Mouse (Mus musculus) midbrain, embryonic 11.5 days (tissue): ENCODE results near the gene Ddx20. TPM values are rescaled to one million over a fixed set of nuclear protein-coding genes. Genes with fewer than 3 reads are reported as not detected.

Experiments
- ATAC-seq: fragments of 200-750 bp; cut with Nextera tagmentation; 2 replicates; pipeline ENCODE4 v1.8.0; 2017; ENCODE audit warnings: moderate TSS enrichment, moderate library complexity; ENCODE audit not compliant: low FRiP score
- DNase-seq: peaks from one replicate; pipeline ENCODE4 v3.0.0; 2015; ENCODE audit warnings: low spot score; ENCODE audit errors: missing footprints
- H3K27ac ChIP-seq: fragments of 300-500 bp; sonication (generic); 2 replicates; pipeline ENCODE4 v1.5.1; 2014; ENCODE audit warnings: low read depth, low read length
- H3K27me3 ChIP-seq: fragments of 300-500 bp; sonication (generic); 2 replicates; pipeline ENCODE4 v1.6.1; 2014; ENCODE audit warnings: mild to moderate bottlenecking, low read length, moderate library complexity, mixed read lengths; ENCODE audit not compliant: control insufficient read depth, insufficient read depth
- H3K36me3 ChIP-seq: fragments of 300-500 bp; sonication (generic); 2 replicates; pipeline ENCODE4 v1.6.1; 2014; ENCODE audit warnings: mild to moderate bottlenecking, low read length, moderate library complexity, mixed read lengths; ENCODE audit not compliant: control insufficient read depth, insufficient read depth
- H3K4me1 ChIP-seq: fragments of 300-500 bp; sonication (generic); 2 replicates; pipeline ENCODE4 v1.6.1; 2014; ENCODE audit warnings: low read length; ENCODE audit not compliant: control insufficient read depth, insufficient read depth
- H3K4me2 ChIP-seq: fragments of 300-500 bp; sonication (generic); 2 replicates; pipeline ENCODE4 v1.6.1; 2014; ENCODE audit warnings: mild to moderate bottlenecking, moderate library complexity
- H3K4me3 ChIP-seq: fragments of 300-500 bp; sonication (generic); 2 replicates; pipeline ENCODE4 v1.5.1; 2014; ENCODE audit warnings: low read depth, low read length
- H3K9ac ChIP-seq: fragments of 300-500 bp; sonication (generic); 2 replicates; pipeline ENCODE4 v1.6.1; 2014; ENCODE audit warnings: low read length
- H3K9me3 ChIP-seq: fragments of 300-500 bp; sonication (generic); 2 replicates; pipeline ENCODE4 v1.6.1; 2016; ENCODE audit warnings: low read length; ENCODE audit not compliant: control insufficient read depth
- WGBS: fragments of 180-500 bp; shearing (Covaris S2); extraction: QIAGEN DNeasy Blood & Tissue Kit; methylation state at CpG from one replicate; pipeline ENCODE4 v1.1.7; 2014; 5-methylcytosine and 5-hydroxymethylcytosine counted together
- polyA plus RNA-seq: library from polyadenylated mRNA; unstranded; fragments of >200 nt; fragmentation: Nextera tagmentation; extraction: Ambion mirVana; gene quantifications from 2 replicates; pipeline ENCODE4 v1.2.1, GENCODE M21; 2014

Gene Ddx20
- polyA plus RNA-seq, 1 experiment from 2014 or later: 46.3 TPM

GRCm38 (mm10) chr3:105665105-105665765, 22.1 kb downstream of the Ddx20 start:
- ATAC-seq (no peak), DNase-seq (peak; percentile 54)
- Histone ChIP-seq H3K36me3 (no peaks in the 10 kb centered on the region), H3K27me3 (no peaks in the 10 kb centered on the region), H3K9me3 (no peaks in the 10 kb centered on the region), H3K9ac (no peak overlapping the region), H3K27ac (no peak overlapping the region), H3K4me2 (no peak overlapping the region), H3K4me1 (no peaks in the 10 kb centered on the region), H3K4me3 (no peak overlapping the region)
- 84% methylated on average over 9 of the region's 9 CpGs for whole genome bisulfite sequencing

DNA sequence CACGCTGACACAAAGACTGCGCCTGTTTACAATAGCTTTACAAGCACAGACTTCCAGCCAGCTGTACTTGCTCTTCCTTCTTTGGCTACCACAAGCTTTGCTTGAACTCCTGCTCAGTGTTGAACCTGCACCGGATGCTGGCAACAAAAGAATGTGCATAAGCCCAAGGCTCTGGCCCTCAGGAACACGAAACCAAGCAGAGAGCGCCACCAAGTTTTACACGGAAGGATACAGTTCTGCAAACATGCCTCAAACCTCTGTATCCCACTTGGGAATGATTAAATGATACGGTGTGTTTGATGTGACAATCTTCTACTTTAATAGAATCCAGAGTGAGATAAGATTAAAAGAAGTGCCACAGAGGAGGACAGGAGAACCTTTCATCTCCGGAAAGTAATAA, 24.3 kb downstream of the Ddx20 start:
- Histone ChIP-seq H3K4me2 (no peak overlapping the region), H3K27me3 (no peaks in the 10 kb centered on the region), H3K4me1 (no peaks in the 10 kb centered on the region), H3K4me3 (no peak overlapping the region), H3K9me3 (no peaks in the 10 kb centered on the region), H3K9ac (no peak overlapping the region), H3K36me3 (no peaks in the 10 kb centered on the region), H3K27ac (no peak overlapping the region)
- ATAC-seq (no peak), DNase-seq (no peak)
- WGBS: 84% methylated on average over 8 of the region's 8 CpGs

DNA sequence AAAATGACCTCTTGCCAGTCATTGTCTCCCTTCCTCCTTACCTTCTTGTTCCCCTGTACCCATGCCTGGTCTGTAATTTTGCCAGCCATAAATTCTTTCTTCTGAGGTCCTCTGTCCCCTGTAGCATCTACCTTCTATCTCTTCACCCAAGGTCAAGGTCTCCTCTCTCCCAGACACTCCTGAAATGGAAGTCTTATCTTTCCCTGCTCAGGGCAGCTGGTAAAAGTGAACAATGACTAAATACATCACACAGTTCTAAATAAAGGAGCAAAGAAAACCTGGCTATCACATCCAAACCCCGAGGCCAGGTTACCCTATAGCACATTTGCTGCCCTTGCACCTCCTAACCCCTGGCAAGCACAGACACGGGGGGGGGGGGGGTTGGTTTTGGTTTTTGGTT, 26.8 kb downstream of the Ddx20 start:
- Histone ChIP-seq H3K27me3 (no peaks in the 10 kb centered on the region), H3K36me3 (no peaks in the 10 kb centered on the region), H3K9ac (no peak overlapping the region), H3K4me1 (no peaks in the 10 kb centered on the region), H3K27ac (no peak overlapping the region), H3K4me3 (no peak overlapping the region), H3K4me2 (no peak overlapping the region), H3K9me3 (no peaks in the 10 kb centered on the region)
- WGBS: 73% methylated on average over 2 of the region's 2 CpGs
- no peak for DNase-seq
- no peak for ATAC-seq

DNA sequence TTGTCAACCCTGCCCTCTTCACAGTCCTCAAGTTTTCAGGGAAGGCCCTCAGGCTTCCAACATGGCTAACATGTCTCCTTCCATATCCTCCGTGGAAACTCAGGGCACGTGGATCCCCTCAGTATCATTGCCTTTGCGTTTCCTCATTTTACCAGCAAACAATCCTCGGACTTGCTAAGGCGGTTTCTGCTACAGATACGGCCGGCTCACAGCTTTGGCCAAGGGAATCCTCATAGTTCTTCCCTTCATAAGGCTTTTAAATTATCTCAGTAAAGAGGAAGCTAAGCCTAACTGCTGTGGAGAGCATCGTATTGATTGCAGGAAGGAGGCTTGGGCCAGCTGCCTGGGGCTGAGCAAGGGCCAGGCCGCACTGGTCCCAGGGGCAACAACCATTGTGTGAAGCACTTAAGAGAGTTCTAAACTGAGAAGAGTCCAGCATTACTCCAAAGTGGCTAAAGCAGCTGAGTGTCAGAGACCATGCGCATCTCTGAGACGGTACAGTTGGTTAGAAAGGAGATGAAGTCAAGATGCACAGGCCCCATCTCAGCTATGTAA, 32.3 kb downstream of the Ddx20 start:
- Histone ChIP-seq H3K27ac (no peak overlapping the region), H3K4me3 (no peak overlapping the region), H3K4me2 (no peak overlapping the region), H3K27me3 (no peaks in the 10 kb centered on the region), H3K36me3 (no peaks in the 10 kb centered on the region), H3K9me3 (no peaks in the 10 kb centered on the region), H3K9ac (no peak overlapping the region), H3K4me1 (no peaks in the 10 kb centered on the region)
- WGBS: 91% methylated on average over 11 of the region's 11 CpGs
- ATAC-seq (no peak), DNase-seq (no peak)

- Histone ChIP-seq H3K4me3 (no peak overlapping the region), H3K27ac (no peak overlapping the region), H3K9me3 (no peaks in the 10 kb centered on the region), H3K27me3 (no peaks in the 10 kb centered on the region), H3K36me3 (no peaks in the 10 kb centered on the region), H3K4me2 (no peak overlapping the region), H3K9ac (no peak overlapping the region), H3K4me1 (no peaks in the 10 kb centered on the region)
- no peak for ATAC-seq
- WGBS: 86% methylated on average over 13 of the region's 13 CpGs
- DNase-seq: no peak
These were observed 33.6 kb downstream of the Ddx20 start for GRCm38 (mm10) chr3:105653544-105654380.

DNA sequence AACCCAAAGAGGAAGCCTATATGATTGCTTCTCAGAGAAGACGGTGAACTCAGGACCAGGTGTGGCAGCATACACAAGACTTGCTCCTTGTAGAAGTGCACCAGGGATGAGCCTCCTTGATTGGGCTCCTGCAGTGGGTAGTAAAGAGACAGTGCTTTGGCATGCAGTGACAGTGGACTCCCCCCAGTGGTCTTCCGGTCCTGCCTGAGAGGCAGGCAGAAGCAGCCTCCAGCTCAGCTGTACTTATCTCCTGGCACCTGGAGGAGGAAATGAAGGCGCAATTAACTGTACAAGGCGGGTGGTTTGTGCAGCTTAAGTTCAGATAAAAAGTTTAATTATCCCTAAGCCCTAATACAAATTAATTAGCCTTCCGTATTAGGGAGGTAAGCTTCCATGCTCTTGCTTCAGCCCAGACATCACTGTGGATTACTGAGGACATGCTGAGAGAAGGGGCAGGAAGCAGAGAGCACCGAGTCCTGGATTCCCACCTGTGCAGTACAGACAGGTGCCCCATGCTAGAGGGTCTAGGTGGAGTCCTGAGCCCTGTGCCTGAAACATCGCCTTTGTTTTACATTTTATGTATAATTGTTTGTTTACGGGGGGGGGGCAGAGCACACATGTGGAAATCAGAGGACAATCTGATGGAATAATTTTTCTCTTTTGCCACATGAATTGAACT, 38.3 kb downstream of the Ddx20 start:
- 74% methylated on average over 8 of the region's 8 CpGs for WGBS
- no peak for DNase-seq
- no peak overlapping the region for H3K9ac ChIP-seq

GRCm38 (mm10) chr3:105643566-105643965, 43.8 kb downstream of the Ddx20 start:
- H3K4me2 ChIP-seq: no peak overlapping the region
- no peak overlapping the region for H3K27ac ChIP-seq
- DNase-seq (no peak), ATAC-seq (no peak)
- H3K27me3 ChIP-seq: no peaks in the 10 kb centered on the region
- H3K4me1 ChIP-seq: no peaks in the 10 kb centered on the region
- no peaks in the 10 kb centered on the region for H3K9me3 ChIP-seq
- whole genome bisulfite sequencing: 81% methylated on average over 5 of the region's 5 CpGs
- H3K4me3 ChIP-seq: no peak overlapping the region
- H3K9ac ChIP-seq: no peak overlapping the region
- no peaks in the 10 kb centered on the region for H3K36me3 ChIP-seq

More for the DNA sequence above, 38.3 kb downstream of the Ddx20 start:
- no peak overlapping the region for H3K4me2 ChIP-seq
- no peaks in the 10 kb centered on the region for H3K4me1 ChIP-seq
- H3K27ac ChIP-seq: no peak overlapping the region
- H3K9me3 ChIP-seq: no peaks in the 10 kb centered on the region
- no peak overlapping the region for H3K4me3 ChIP-seq
- 0 out of 2 replicates have a peak, but pooled peaks have one; percentile 14 for ATAC-seq
- no peaks in the 10 kb centered on the region for H3K27me3 ChIP-seq
- no peaks in the 10 kb centered on the region for H3K36me3 ChIP-seq

GRCm38 (mm10) chr3:105642186-105642585, 45.2 kb downstream of the Ddx20 start:
- no peak for DNase-seq
- H3K4me2 ChIP-seq: no peak overlapping the region
- no peak overlapping the region for H3K27ac ChIP-seq
- no peaks in the 10 kb centered on the region for H3K9me3 ChIP-seq
- no peak overlapping the region for H3K9ac ChIP-seq
- 58% methylated on average over 1 of the region's 1 CpGs for WGBS
- no peak for ATAC-seq
- no peak overlapping the region for H3K4me3 ChIP-seq
- no peaks in the 10 kb centered on the region for H3K27me3 ChIP-seq
- no peaks in the 10 kb centered on the region for H3K4me1 ChIP-seq
- H3K36me3 ChIP-seq: no peaks in the 10 kb centered on the region

DNA sequence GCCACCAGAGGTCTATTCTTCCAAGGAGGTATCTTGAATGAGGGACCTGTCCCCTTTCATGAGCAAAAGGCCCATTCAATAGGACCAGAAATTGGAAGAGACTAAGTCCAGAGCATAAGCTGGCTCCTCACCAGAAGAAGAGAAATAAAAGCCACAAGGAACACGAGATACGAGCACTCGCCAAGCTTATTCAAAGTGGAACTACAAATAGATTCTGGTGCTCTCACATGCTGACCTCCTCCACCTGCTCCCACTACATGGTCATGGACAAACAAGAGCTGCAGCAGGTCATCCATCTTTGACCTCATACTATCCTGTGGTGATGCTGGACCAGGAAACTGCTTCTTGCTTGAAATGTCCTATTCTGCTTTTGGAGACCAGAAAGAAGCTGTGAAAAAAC, 54.4 kb downstream of the Ddx20 start:
- WGBS: 87% methylated on average over 3 of the region's 3 CpGs
- Histone ChIP-seq H3K4me2 (no peak overlapping the region), H3K27me3 (no peaks in the 10 kb centered on the region), H3K36me3 (no peaks in the 10 kb centered on the region), H3K4me3 (no peak overlapping the region), H3K9ac (no peak overlapping the region), H3K4me1 (no peaks in the 10 kb centered on the region), H3K27ac (peak overlapping the region; percentile 23; the same call in 1 of the 2 replicates), H3K9me3 (no peaks in the 10 kb centered on the region)
- ATAC-seq (no peak), DNase-seq (no peak)
